ENCODE assay signal across 33 mouse cellular contexts in genomic region chr13:110450526-110450925, GRCm38 (mm10).
"Had no signal": no experiment of that assay in that cellular context is flagged by ENCODE, and none has a peak within 500 bp of the region (broad histone marks: within the 10 kb centered on the region; RNA-seq: fewer than 3 reads in every experiment).

No protein-coding gene starts in this region.

- H3K9ac ChIP-seq: heart, embryonic 12.5 days; heart, embryonic 13.5 days; heart, embryonic 15.5 days; hindbrain, embryonic 12.5 days; hindbrain, embryonic 13.5 days; hindbrain, embryonic 14.5 days; hindbrain, embryonic 15.5 days; kidney, embryonic 15.5 days had no signal

- H3K4me1 ChIP-seq: heart, embryonic 15.5 days; hindbrain, embryonic 12.5 days had no signal

- H3K36me3 ChIP-seq: heart, embryonic 10.5 days; heart, embryonic 12.5 days; heart, embryonic 13.5 days; heart, embryonic 15.5 days; hindbrain, embryonic 10.5 days; hindbrain, embryonic 12.5 days; hindbrain, embryonic 13.5 days; hindbrain, embryonic 15.5 days; kidney, embryonic 15.5 days had no signal

- H3K4me3 ChIP-seq: heart, embryonic 10.5 days; heart, embryonic 12.5 days; heart, embryonic 13.5 days; heart, embryonic 15.5 days; hindbrain, embryonic 10.5 days; hindbrain, embryonic 12.5 days; hindbrain, embryonic 13.5 days; hindbrain, embryonic 15.5 days; kidney, embryonic 15.5 days; layer of hippocampus, adult 2 months; left cerebral cortex, adult 2 months had no signal

- H3K27me3 ChIP-seq: heart, embryonic 12.5 days; heart, embryonic 13.5 days; heart, embryonic 15.5 days; hindbrain, embryonic 12.5 days; hindbrain, embryonic 13.5 days; hindbrain, embryonic 15.5 days; kidney, embryonic 15.5 days had no signal

- H3K9me3 ChIP-seq: heart, embryonic 10.5 days; heart, embryonic 12.5 days; heart, embryonic 13.5 days; heart, embryonic 15.5 days; hindbrain, embryonic 10.5 days; hindbrain, embryonic 12.5 days; hindbrain, embryonic 13.5 days; hindbrain, embryonic 15.5 days; kidney, embryonic 15.5 days had no signal

- H3K4me2 ChIP-seq: heart, embryonic 11.5 days; heart, embryonic 12.5 days; heart, embryonic 13.5 days; heart, embryonic 15.5 days; hindbrain, embryonic 12.5 days; hindbrain, embryonic 13.5 days; hindbrain, embryonic 14.5 days; hindbrain, embryonic 15.5 days; kidney, embryonic 15.5 days had no signal

- DNase-seq: heart, postnatal 10 days; heart, postnatal 14 days; heart, postnatal 36 days; heart, postnatal 4 days; kidney, adult 11 months; kidney, adult 18-20 months; kidney, adult 2 months; kidney, adult 8-10 months; kidney, adult 9 months; kidney, postnatal 10 days; kidney, postnatal 14 days; kidney, postnatal 25 days; kidney, postnatal 36 days; kidney, postnatal 4 days; layer of hippocampus, adult 9-11 months; layer of hippocampus, postnatal 36 days had no signal

- H3K27ac ChIP-seq: heart, embryonic 10.5 days; heart, embryonic 13.5 days; heart, embryonic 15.5 days; hindbrain, embryonic 10.5 days; hindbrain, embryonic 12.5 days; hindbrain, embryonic 13.5 days; hindbrain, embryonic 14.5 days; hindbrain, embryonic 15.5 days; hindbrain, postnatal 0 days; kidney, embryonic 15.5 days; kidney, postnatal 0 days; layer of hippocampus, adult 2 months; left cerebral cortex, adult 2 months had no signal

- ATAC-seq: hindbrain, embryonic 16.5 days; hindbrain, postnatal 0 days; inflammation-experienced regulatory T-cells, adult 6 months had no signal
